Mouse (Mus musculus) stomach, postnatal 0 days (tissue): ENCODE measurements around the gene Tpgs1. TPM values are rescaled to one million over a fixed set of nuclear protein-coding genes. Genes with fewer than 3 reads are reported as not detected.

Experiments
- ATAC-seq: fragments of 200-750 bp; cut with Nextera tagmentation; 2 replicates; pipeline ENCODE4 v1.8.0; 2017; ENCODE audit not compliant: low FRiP score, low TSS enrichment
- DNase-seq: peaks from one replicate; pipeline ENCODE4 v3.0.0-alpha.2; 2016; ENCODE audit warnings: low spot score
- H3K27ac ChIP-seq: fragments of 300-500 bp; sonication (generic); replicated peaks from 2 replicates; pipeline ENCODE4 v1.5.1; 2014; ENCODE audit warnings: mild to moderate bottlenecking, control low read depth
- H3K27me3 ChIP-seq: fragments of 300-500 bp; sonication (generic); 2 replicates; pipeline ENCODE4 v1.6.1; 2014; ENCODE audit warnings: low read length; ENCODE audit not compliant: control insufficient read depth, insufficient read depth
- H3K36me3 ChIP-seq: fragments of 300-500 bp; sonication (generic); 2 replicates; pipeline ENCODE4 v1.6.1; 2014; ENCODE audit warnings: low read length, mixed read lengths; ENCODE audit not compliant: control insufficient read depth, insufficient read depth
- H3K4me1 ChIP-seq: fragments of 300-500 bp; sonication (generic); replicated peaks from 2 replicates; pipeline ENCODE4 v1.6.1; 2014; ENCODE audit warnings: antibody characterized with exemption; ENCODE audit not compliant: control insufficient read depth, insufficient read depth
- H3K4me2 ChIP-seq: fragments of 300-500 bp; sonication (generic); replicated peaks from 2 replicates; pipeline ENCODE4 v1.6.1; 2014; ENCODE audit warnings: low read depth, mild to moderate bottlenecking, control low read depth, moderate library complexity
- H3K4me3 ChIP-seq: fragments of 300-500 bp; sonication (generic); 2 replicates; pipeline ENCODE4 v1.5.1; 2014; ENCODE audit warnings: low read depth, low read length, control low read depth
- H3K9ac ChIP-seq: fragments of 300-500 bp; sonication (generic); 2 replicates; pipeline ENCODE4 v1.6.1; 2014; ENCODE audit warnings: mild to moderate bottlenecking, low read length, control low read depth, mixed read lengths
- H3K9me3 ChIP-seq: fragments of 300-500 bp; sonication (generic); 2 replicates; pipeline ENCODE4 v1.6.1; 2016; ENCODE audit warnings: low read length; ENCODE audit not compliant: control insufficient read depth
- CTCF ChIP-seq: IDR thresholded peaks from 2 replicates; pipeline ENCODE4 v1.5.1; 2016; ENCODE audit warnings: antibody characterized with exemption, low read depth, mild to moderate bottlenecking, moderate library complexity
- EP300 ChIP-seq: optimal IDR thresholded peaks from 2 replicates; pipeline ENCODE3; 2016; ENCODE audit warnings: antibody characterized with exemption
- WGBS: fragments of 180-500 bp; shearing (Covaris S2); extraction: QIAGEN DNeasy Blood & Tissue Kit; methylation state at CpG from one replicate; pipeline ENCODE4 v1.1.7; 2014; 5-methylcytosine and 5-hydroxymethylcytosine counted together
- polyA plus RNA-seq: library from polyadenylated mRNA; unstranded; fragments of >200 nt; fragmentation: Nextera tagmentation; extraction: Ambion mirVana; gene quantifications from 2 replicates; pipeline ENCODE4 v1.2.1, GENCODE M21; 2015

Gene Tpgs1
- polyA plus RNA-seq, 1 experiment from 2014 or later = 51.0 TPM

DNA sequence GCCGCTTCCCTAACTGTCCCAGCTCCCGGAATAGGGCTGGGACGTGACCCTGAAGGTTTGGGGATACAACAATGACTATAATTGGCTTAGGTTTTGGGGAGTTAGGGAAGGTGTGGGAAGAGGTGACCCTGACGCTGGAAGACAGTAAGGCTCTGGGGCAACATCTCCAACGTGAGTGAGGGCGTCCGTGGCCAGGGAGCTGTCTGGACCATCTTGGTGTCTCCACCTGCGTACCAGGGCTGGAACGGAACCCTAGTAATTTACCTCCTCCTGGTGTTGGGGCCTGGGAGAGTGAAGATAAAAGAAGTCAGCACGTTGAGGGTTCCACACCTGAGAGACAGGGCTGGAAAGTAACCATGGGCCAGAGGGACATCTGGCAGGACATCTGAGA, 35.8 kb downstream of the Tpgs1 start:
- peak overlapping the region; percentile 73 for H3K4me3 ChIP-seq
- peaks cover 5% of the 10 kb centered on the region; the same call in 1 of the 2 replicates for H3K36me3 ChIP-seq
- peak overlapping the region; percentile 96 for H3K9ac ChIP-seq
- 6% methylated on average over 10 of the region's 10 CpGs for WGBS
- TF ChIP-seq CTCF (no peak), EP300 (no peak)
- no peaks in the 10 kb centered on the region for H3K27me3 ChIP-seq
- H3K27ac ChIP-seq = peak overlapping the region; percentile 87
- ATAC-seq (no peak), DNase-seq (no peak)
- peaks cover 8% of the 10 kb centered on the region for H3K4me1 ChIP-seq
- H3K4me2 ChIP-seq = peak overlapping the region; percentile 83
- H3K9me3 ChIP-seq = no peaks in the 10 kb centered on the region

DNA sequence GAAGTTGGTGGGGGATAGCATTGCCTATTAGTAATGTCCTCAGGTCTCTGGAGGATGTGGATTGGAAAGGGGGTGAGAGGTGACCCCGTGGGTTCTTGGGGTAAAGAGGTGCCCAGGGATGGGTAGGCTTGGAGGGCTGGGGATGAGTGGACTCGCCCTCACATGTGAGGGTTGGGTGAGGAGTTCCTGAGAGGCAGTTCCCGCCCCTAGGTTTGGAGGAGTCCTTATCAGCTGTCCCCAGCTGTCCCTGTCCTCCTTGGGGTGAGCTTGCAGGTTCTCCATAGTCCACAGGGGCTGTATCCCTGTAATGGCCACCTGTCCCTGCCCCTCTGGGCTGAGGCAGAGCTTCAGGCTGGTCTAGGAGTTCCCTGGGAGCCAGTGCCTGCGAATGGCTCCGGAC, 36.8 kb downstream of the Tpgs1 start:
- H3K9me3 ChIP-seq = no peaks in the 10 kb centered on the region
- H3K27ac ChIP-seq = peak overlapping the region; percentile 70; the same call in 1 of the 2 replicates
- WGBS = 59% methylated on average over 5 of the region's 5 CpGs
- H3K9ac ChIP-seq = peak overlapping the region; percentile 47
- TF ChIP-seq CTCF (no peak), EP300 (no peak)
- H3K4me1 ChIP-seq = peaks cover 8% of the 10 kb centered on the region
- H3K27me3 ChIP-seq = no peaks in the 10 kb centered on the region
- ATAC-seq (no peak), DNase-seq (no peak)
- H3K4me2 ChIP-seq = peak overlapping the region; percentile 83
- H3K36me3 ChIP-seq = peaks cover 13% of the 10 kb centered on the region
- peak overlapping the region; percentile 13 for H3K4me3 ChIP-seq

DNA sequence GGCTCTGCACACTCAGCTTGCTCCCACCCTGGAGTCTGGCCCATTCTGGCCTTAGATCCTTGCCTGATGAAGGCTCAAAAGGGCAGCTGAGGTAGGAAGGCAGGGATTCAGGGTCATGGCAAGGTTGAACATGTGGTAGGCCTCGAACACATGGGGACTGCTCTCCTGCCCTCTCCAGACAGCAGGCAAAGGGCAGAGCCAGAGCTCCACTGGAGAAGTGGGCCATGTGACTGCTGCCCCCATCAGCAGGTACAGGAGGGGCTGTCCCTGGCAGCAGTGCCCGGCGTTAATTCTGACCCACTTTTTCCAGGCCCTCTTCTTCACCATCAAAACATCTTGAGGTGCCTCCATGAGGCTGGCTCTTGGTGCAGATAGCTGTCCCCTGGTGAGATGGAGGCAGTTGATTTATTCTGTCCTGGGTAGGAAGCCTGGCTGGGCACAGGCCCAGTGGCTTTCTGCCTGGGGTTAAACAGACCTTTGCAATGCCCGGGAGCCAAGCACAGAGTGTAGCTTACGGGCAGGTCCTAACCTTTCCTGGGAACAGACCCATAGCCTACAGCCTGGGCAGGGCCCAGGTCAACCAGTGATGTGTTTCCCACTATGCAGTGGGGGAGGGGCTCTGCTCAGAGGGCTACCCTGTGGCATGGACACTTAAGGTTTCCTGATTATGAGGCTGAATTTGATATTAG, 37.4 kb downstream of the Tpgs1 start:
- H3K9ac ChIP-seq = peak overlapping the region; percentile 47; the same call in 1 of the 2 replicates
- ATAC-seq = no peak
- no peak for DNase-seq
- no peaks in the 10 kb centered on the region for H3K9me3 ChIP-seq
- no peaks in the 10 kb centered on the region for H3K27me3 ChIP-seq
- WGBS = 53% methylated on average over 5 of the region's 5 CpGs
- peaks cover 8% of the 10 kb centered on the region for H3K4me1 ChIP-seq
- peak overlapping the region; percentile 70; the same call in 1 of the 2 replicates for H3K27ac ChIP-seq
- peak overlapping the region; percentile 13; the same call in 1 of the 2 replicates for H3K4me3 ChIP-seq
- peak overlapping the region; percentile 83 for H3K4me2 ChIP-seq
- peaks cover 14% of the 10 kb centered on the region for H3K36me3 ChIP-seq
- TF ChIP-seq CTCF (no peak), EP300 (no peak)

DNA sequence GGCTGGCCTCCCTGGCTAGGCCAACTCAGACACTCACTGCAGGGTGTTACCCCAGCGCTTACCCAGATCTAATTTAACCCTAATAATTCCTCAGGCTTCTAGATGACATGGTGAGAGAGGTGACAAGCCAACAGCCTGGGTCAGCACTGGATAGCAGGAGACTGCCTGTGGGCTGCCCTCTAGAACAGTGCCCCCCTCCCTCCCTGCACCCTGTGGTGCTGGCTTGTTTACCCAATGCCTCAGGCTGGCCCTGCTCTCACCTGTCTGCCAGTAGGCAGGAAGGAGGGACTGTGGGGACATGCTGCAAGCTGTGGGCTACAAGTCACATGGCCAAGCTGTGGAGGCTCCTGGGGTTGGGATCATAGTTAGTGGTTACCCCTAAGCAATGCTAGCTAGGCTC, 38.0 kb downstream of the Tpgs1 start:
- H3K9me3 ChIP-seq = no peaks in the 10 kb centered on the region
- H3K27me3 ChIP-seq = no peaks in the 10 kb centered on the region
- ATAC-seq (peak; percentile 22), DNase-seq (no peak)
- H3K4me3 ChIP-seq = no peak overlapping the region
- 59% methylated on average over 1 of the region's 1 CpGs for WGBS
- H3K9ac ChIP-seq = peak overlapping the region; percentile 13; the same call in 1 of the 2 replicates
- H3K4me2 ChIP-seq = peak overlapping the region; percentile 83
- H3K4me1 ChIP-seq = peaks cover 8% of the 10 kb centered on the region
- peaks cover 14% of the 10 kb centered on the region for H3K36me3 ChIP-seq
- TF ChIP-seq CTCF (no peak), EP300 (no peak)
- H3K27ac ChIP-seq = peak overlapping the region; percentile 70

DNA sequence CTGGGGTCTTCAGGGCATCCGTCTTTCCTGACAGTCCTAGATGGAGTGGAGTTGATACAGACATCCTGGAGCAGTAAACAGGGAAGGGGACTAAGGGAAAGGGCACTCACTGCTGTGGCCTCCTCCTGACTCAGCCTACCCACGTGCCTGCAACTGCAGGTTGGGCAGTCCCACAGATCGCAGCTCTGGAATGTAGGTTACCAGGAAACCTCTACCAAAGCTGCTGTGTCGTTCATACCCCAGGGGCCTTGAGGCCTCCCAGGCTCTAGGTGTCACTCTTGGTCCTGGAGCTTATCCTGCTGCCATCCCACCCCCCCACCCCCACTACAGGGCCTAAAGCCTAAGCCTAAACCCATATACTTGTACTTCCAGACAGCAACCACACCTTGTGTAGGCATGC, 38.6 kb downstream of the Tpgs1 start:
- ATAC-seq = peak; percentile 41
- 53% methylated on average over 4 of the region's 4 CpGs for WGBS

DNA sequence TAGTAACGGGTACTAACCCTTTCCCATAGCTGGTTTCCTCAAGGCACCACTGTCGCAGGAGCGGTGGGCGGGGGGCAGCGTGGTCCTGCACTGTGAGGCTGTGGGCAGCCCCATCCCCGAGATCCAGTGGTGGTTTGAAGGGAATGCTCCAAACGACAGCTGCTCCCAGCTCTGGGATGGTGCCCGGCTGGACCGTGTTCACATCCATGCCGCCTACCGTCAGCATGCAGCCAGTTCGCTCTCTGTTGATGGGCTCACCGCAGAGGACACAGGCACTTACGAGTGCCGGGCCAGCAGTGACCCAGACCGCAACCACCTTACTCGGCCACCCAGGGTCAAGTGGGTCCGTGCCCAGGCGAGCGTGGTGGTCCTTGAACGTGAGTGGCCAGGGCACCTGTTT, 39.5 kb downstream of the Tpgs1 start:
- Histone ChIP-seq H3K9ac (no peak overlapping the region; the same call in 1 of the 2 replicates), H3K27ac (no peak overlapping the region), H3K4me2 (no peak overlapping the region), H3K36me3 (peaks cover 14% of the 10 kb centered on the region), H3K27me3 (no peaks in the 10 kb centered on the region), H3K4me3 (no peak overlapping the region), H3K9me3 (no peaks in the 10 kb centered on the region), H3K4me1 (peaks cover 8% of the 10 kb centered on the region)
- WGBS = 87% methylated on average over 21 of the region's 21 CpGs
- no peak for TF ChIP-seq EP300
- DNase-seq = no peak
- no peak for ATAC-seq

More for the DNA sequence above, 38.6 kb downstream of the Tpgs1 start:
- H3K36me3 ChIP-seq = peaks cover 14% of the 10 kb centered on the region
- peak overlapping the region; percentile 11; the same call in 1 of the 2 replicates for H3K4me2 ChIP-seq
- H3K9me3 ChIP-seq = no peaks in the 10 kb centered on the region
- no peak overlapping the region for H3K9ac ChIP-seq
- H3K27me3 ChIP-seq = no peaks in the 10 kb centered on the region
- H3K27ac ChIP-seq = peak overlapping the region; percentile 70
- no peak overlapping the region for H3K4me3 ChIP-seq
- TF ChIP-seq EP300 (no peak), CTCF (peak; percentile 14; the same call in 1 of the 2 replicates)
- DNase-seq = peak; percentile 69
- H3K4me1 ChIP-seq = peaks cover 8% of the 10 kb centered on the region
